Mouse (Mus musculus): ENCODE results near the gene Psme3. TPM values are rescaled to one million over a fixed set of nuclear protein-coding genes. Genes with fewer than 3 reads are reported as not detected.

The Psme3 gene
- polyA plus RNA-seq, 1 experiment from 2014 or later = 157 TPM

Small RNA genes within 50 kb of the gene (microRNA-seq; reads per million reads assigned to microRNA genes)
- not detected for gene Gm25593

Other genes starting within 250 kb of the Psme3 start
- 5.8 and 5.9 TPM in 2 replicates for gene Naglu, start 246.2 kb upstream of the Psme3 start, polyA plus RNA-seq (2014; fragmentation: Nextera tagmentation; extraction: Ambion mirVana)
- gene Hsd17b1, start 237.8 kb upstream of the Psme3 start, polyA plus RNA-seq (2014; fragmentation: Nextera tagmentation; extraction: Ambion mirVana) = not detected in 2 replicates
- gene Coasy, start 233.6 kb upstream of the Psme3 start, polyA plus RNA-seq (2014; fragmentation: Nextera tagmentation; extraction: Ambion mirVana) = 55.5 and 55.9 TPM in 2 replicates
- gene Mlx, start 228.9 kb upstream of the Psme3 start, polyA plus RNA-seq (2014; fragmentation: Nextera tagmentation; extraction: Ambion mirVana) = 55.6 and 61.6 TPM in 2 replicates
- 49.3 and 50.8 TPM in 2 replicates for gene Psmc3ip, start 220.8 kb upstream of the Psme3 start, polyA plus RNA-seq (2014; fragmentation: Nextera tagmentation; extraction: Ambion mirVana)
- gene Retreg3, start 196.3 kb upstream of the Psme3 start, polyA plus RNA-seq (2014; fragmentation: Nextera tagmentation; extraction: Ambion mirVana) = 14.3 and 14.4 TPM in 2 replicates
- gene Tubg1, start 196.3 kb upstream of the Psme3 start, polyA plus RNA-seq (2014; fragmentation: Nextera tagmentation; extraction: Ambion mirVana) = 111 and 116 TPM in 2 replicates
- gene Tubg2, start 160.3 kb upstream of the Psme3 start, polyA plus RNA-seq (2014; fragmentation: Nextera tagmentation; extraction: Ambion mirVana) = 6.2 and 6.9 TPM in 2 replicates
- 0.94 and 1.0 TPM in 2 replicates for gene Cntnap1, start 145.7 kb upstream of the Psme3 start, polyA plus RNA-seq (2014; fragmentation: Nextera tagmentation; extraction: Ambion mirVana)
- gene Plekhh3, start 144.9 kb upstream of the Psme3 start, polyA plus RNA-seq (2014; fragmentation: Nextera tagmentation; extraction: Ambion mirVana) = 9.2 and 11.8 TPM in 2 replicates
- gene Ccr10, start 140.8 kb upstream of the Psme3 start, polyA plus RNA-seq (2014; fragmentation: Nextera tagmentation; extraction: Ambion mirVana) = 0.14 and 0.44 TPM in 2 replicates
- gene Ezh1, start 89.8 kb upstream of the Psme3 start, polyA plus RNA-seq (2014; fragmentation: Nextera tagmentation; extraction: Ambion mirVana) = 11.2 and 12.4 TPM in 2 replicates
- 72.6 and 73.3 TPM in 2 replicates for gene Ramp2, start 70.2 kb upstream of the Psme3 start, polyA plus RNA-seq (2014; fragmentation: Nextera tagmentation; extraction: Ambion mirVana)
- gene Vps25, start 62.5 kb upstream of the Psme3 start, polyA plus RNA-seq (2014; fragmentation: Nextera tagmentation; extraction: Ambion mirVana) = 124 and 126 TPM in 2 replicates
- gene Wnk4, start 55.6 kb upstream of the Psme3 start, polyA plus RNA-seq (2014; fragmentation: Nextera tagmentation; extraction: Ambion mirVana) = 6.4 and 7.6 TPM in 2 replicates
- 1.6 and 2.5 TPM in 2 replicates for gene Cntd1, start 37.2 kb upstream of the Psme3 start, polyA plus RNA-seq (2014; fragmentation: Nextera tagmentation; extraction: Ambion mirVana)
- gene Coa3, start 37.1 kb upstream of the Psme3 start, polyA plus RNA-seq (2014; fragmentation: Nextera tagmentation; extraction: Ambion mirVana) = 190 and 196 TPM in 2 replicates
- 174 and 177 TPM in 2 replicates for gene Becn1, start 13.9 kb upstream of the Psme3 start, polyA plus RNA-seq (2014; fragmentation: Nextera tagmentation; extraction: Ambion mirVana)
- gene Aoc2, start 8.8 kb downstream of the Psme3 start, polyA plus RNA-seq (2014; fragmentation: Nextera tagmentation; extraction: Ambion mirVana) = 1.4 and 1.8 TPM in 2 replicates
- not detected in 2 replicates for gene Aoc3, start 14.4 kb downstream of the Psme3 start, polyA plus RNA-seq (2014; fragmentation: Nextera tagmentation; extraction: Ambion mirVana)
- not detected in 2 replicates for gene G6pc, start 51.3 kb downstream of the Psme3 start, polyA plus RNA-seq (2014; fragmentation: Nextera tagmentation; extraction: Ambion mirVana)
- 87.8 and 92.8 TPM in 2 replicates for gene Aarsd1, start 101.4 kb downstream of the Psme3 start, polyA plus RNA-seq (2014; fragmentation: Nextera tagmentation; extraction: Ambion mirVana)
- 9.9 and 12.5 TPM in 2 replicates for gene Gm27029, start 108.6 kb downstream of the Psme3 start, polyA plus RNA-seq (2014; fragmentation: Nextera tagmentation; extraction: Ambion mirVana)
- 18.0 and 18.6 TPM in 2 replicates for gene Rundc1, start 108.9 kb downstream of the Psme3 start, polyA plus RNA-seq (2014; fragmentation: Nextera tagmentation; extraction: Ambion mirVana)
- 6.9 and 7.1 TPM in 2 replicates for gene Ptges3l, start 109.1 kb downstream of the Psme3 start, polyA plus RNA-seq (2014; fragmentation: Nextera tagmentation; extraction: Ambion mirVana)
- gene Rpl27, start 126.1 kb downstream of the Psme3 start, polyA plus RNA-seq (2014; fragmentation: Nextera tagmentation; extraction: Ambion mirVana) = 389 and 414 TPM in 2 replicates
- gene Ifi35, start 132.2 kb downstream of the Psme3 start, polyA plus RNA-seq (2014; fragmentation: Nextera tagmentation; extraction: Ambion mirVana) = 2.4 and 3.1 TPM in 2 replicates
- 43.9 and 49.0 TPM in 2 replicates for gene Rnd2, start 148.8 kb downstream of the Psme3 start, polyA plus RNA-seq (2014; fragmentation: Nextera tagmentation; extraction: Ambion mirVana)
- gene Vat1, start 150.0 kb downstream of the Psme3 start, polyA plus RNA-seq (2014; fragmentation: Nextera tagmentation; extraction: Ambion mirVana) = 52.3 and 55.8 TPM in 2 replicates
- 20.3 and 20.4 TPM in 2 replicates for gene Brca1, start 235.7 kb downstream of the Psme3 start, polyA plus RNA-seq (2014; fragmentation: Nextera tagmentation; extraction: Ambion mirVana)
- 89.0 and 99.1 TPM in 2 replicates for gene Nbr1, start 235.9 kb downstream of the Psme3 start, polyA plus RNA-seq (2014; fragmentation: Nextera tagmentation; extraction: Ambion mirVana)